Mouse (Mus musculus) stomach, postnatal 0 days (tissue): ENCODE results near the gene Rcor2.

Experiments
- CTCF ChIP-seq: IDR thresholded peaks from 2 replicates; pipeline ENCODE4 v1.5.1; 2016; ENCODE audit warnings: antibody characterized with exemption, low read depth, mild to moderate bottlenecking, moderate library complexity
- EP300 ChIP-seq: optimal IDR thresholded peaks from 2 replicates; pipeline ENCODE3; 2016; ENCODE audit warnings: antibody characterized with exemption

GRCm38 (mm10) chr19:7268722-7269090 is 1.6 kb downstream of the Rcor2 start:
- TF ChIP-seq CTCF (peak; percentile 80), EP300 (no peak)
